Mouse (Mus musculus): ENCODE data around the gene E130208F15Rik. TPM values are rescaled to one million over a fixed set of nuclear protein-coding genes. Genes with fewer than 3 reads are reported as not detected.

Gene E130208F15Rik
- polyA plus RNA-seq, 1 experiment from 2014 or later: not detected

DNA sequence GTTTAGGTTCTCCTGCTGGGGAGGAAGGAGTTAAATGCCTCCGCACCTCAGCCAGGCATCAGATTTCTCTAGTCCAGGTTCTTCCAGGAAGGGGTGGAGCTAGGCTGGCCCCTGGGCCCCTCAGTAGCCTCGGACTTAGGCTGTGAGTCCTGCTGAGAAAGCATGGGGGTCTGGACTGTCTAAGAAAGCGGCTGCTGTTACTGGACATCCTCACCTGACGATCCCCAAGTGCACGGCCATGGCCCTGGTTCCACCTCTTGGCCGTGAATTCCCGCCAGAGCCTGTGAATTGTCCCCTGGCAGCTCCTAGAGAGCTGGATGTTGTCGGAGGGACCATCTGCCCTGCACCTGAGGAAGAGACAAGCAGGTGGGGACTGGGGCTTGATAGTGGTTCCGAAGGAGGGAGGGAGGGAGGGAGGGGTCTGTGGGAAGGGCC, 6.8 kb upstream of the E130208F15Rik start, which contains the start of gene Syne4:
Gene Syne4, plus strand, starts transcription at position 87 of the 435 bp plus-strand sequence.
- H3K4me2 ChIP-seq (ENCODE audit: low read depth, low read length): no peak within 1 kb of the TSS
- peaks cover 4% of the 10 kb centered on the region; the same call in 1 of the 2 replicates for H3K36me3 ChIP-seq (ENCODE audit: control insufficient read depth, insufficient read depth, low read length)
- no peak for ATAC-seq (ENCODE audit: low read depth)
- H3K27ac ChIP-seq (ENCODE audit: low read depth, low read length): no peak within 1 kb of the TSS
- no peak within 1 kb of the TSS for H3K9ac ChIP-seq (replicated peaks; ENCODE audit: low read depth, low read length)
- no peaks in the 10 kb centered on the region for H3K9me3 ChIP-seq (ENCODE audit: control insufficient read depth, low read length)
- H3K4me1 ChIP-seq (ENCODE audit: control insufficient read depth, insufficient read depth, low read length): peaks cover 4% of the 10 kb centered on the region; the same call in 1 of the 2 replicates
- H3K4me3 ChIP-seq (ENCODE audit: low read depth, low read length): no peak within 1 kb of the TSS
- H3K27me3 ChIP-seq (ENCODE audit: control insufficient read depth, insufficient read depth, low read length): no peaks in the 10 kb centered on the region
- whole genome bisulfite sequencing: 3% methylated on average over 9 of the region's 9 CpGs

DNA sequence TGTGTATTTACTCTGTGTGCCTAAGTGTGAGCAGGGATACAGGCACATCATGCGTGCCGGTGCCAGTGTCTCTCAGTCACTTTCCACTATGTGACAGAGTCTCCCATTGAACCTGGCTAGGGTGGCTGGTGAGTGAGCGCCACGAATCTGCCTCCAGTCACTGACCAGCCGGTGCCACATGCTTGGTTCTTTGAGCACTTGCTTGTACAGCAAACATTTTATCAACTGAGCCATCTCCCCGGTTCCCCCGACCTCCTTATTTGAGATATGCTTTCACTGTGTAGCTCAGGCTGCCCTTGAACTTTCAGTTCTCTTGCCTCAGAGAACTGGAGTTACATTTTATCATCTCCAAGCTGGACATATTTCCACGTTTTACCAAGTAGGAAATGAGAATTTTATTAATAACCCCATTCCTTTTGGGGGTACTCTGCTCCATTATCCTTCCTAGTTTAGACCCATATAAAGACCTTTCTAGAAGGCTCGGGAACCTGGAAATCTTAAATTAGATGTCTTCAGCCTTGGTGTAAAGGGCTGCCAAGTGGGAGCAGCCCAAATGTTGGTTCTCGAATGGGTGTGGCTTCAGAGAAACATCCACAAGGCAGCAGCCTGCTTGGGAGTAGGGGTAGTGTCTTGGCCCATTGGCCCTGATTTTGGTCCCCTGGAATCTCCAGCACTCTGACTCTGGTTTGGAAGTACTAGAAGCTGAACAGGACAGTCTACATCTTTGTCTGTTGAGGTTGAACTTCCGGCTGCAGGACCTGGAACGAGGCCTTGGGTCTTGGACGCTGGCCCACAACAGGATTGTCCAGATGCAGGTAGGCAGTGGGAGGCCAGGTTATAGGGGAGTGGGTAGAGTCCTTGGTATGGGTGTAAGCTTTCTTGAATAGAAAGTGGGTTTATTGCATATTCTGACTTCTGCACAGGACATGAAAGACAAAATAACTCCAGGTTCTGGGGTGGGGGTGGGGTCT, 5.7 kb upstream of the E130208F15Rik start:
- H3K4me1 ChIP-seq (ENCODE audit: control insufficient read depth, insufficient read depth, low read length): peaks cover 2% of the 10 kb centered on the region; the same call in 1 of the 2 replicates
- H3K36me3 ChIP-seq (ENCODE audit: control insufficient read depth, insufficient read depth, low read length): peaks cover 4% of the 10 kb centered on the region; the same call in 1 of the 2 replicates
- no peak overlapping the region for H3K4me3 ChIP-seq (ENCODE audit: low read depth, low read length)
- no peak overlapping the region for H3K27ac ChIP-seq (ENCODE audit: low read depth, low read length)
- H3K27me3 ChIP-seq (ENCODE audit: control insufficient read depth, insufficient read depth, low read length): no peaks in the 10 kb centered on the region
- H3K9me3 ChIP-seq (ENCODE audit: control insufficient read depth, low read length): no peaks in the 10 kb centered on the region
- H3K9ac ChIP-seq (replicated peaks; ENCODE audit: low read depth, low read length): no peak overlapping the region
- ATAC-seq (ENCODE audit: low read depth): no peak
- no peak overlapping the region for H3K4me2 ChIP-seq (ENCODE audit: low read depth, low read length)
- WGBS: 82% methylated on average over 13 of the region's 13 CpGs

DNA sequence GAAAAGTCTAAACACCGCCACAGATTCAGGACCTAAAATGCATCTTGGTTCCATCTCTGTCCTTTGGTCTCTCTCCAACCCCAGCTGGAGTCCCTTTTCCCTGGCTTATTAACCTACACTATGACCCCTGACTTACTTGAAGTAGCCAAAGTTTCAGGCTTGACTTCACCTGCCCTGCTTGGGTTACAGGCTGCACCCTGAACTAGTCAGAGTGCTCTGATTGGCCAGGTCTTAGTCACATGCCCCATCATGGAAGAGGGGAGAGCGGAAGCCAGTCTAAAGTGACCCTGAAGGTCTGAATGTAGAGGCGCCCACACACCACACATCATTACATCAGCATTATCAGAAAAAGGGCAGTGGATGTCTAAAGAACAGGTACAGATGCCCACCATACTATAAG, 3.4 kb upstream of the E130208F15Rik start:
- Histone ChIP-seq H3K9ac (replicated peaks; ENCODE audit: low read depth, low read length) (no peak overlapping the region), H3K4me2 (ENCODE audit: low read depth, low read length) (no peak overlapping the region), H3K27ac (ENCODE audit: low read depth, low read length) (no peak overlapping the region), H3K4me3 (ENCODE audit: low read depth, low read length) (no peak overlapping the region), H3K36me3 (ENCODE audit: control insufficient read depth, insufficient read depth, low read length) (no peaks in the 10 kb centered on the region; the same call in 1 of the 2 replicates), H3K9me3 (ENCODE audit: control insufficient read depth, low read length) (no peaks in the 10 kb centered on the region), H3K4me1 (ENCODE audit: control insufficient read depth, insufficient read depth, low read length) (peaks cover 9% of the 10 kb centered on the region), H3K27me3 (ENCODE audit: control insufficient read depth, insufficient read depth, low read length) (no peaks in the 10 kb centered on the region)
- no peak for ATAC-seq (ENCODE audit: low read depth)
- 96% methylated on average over 3 of the region's 3 CpGs for WGBS

DNA sequence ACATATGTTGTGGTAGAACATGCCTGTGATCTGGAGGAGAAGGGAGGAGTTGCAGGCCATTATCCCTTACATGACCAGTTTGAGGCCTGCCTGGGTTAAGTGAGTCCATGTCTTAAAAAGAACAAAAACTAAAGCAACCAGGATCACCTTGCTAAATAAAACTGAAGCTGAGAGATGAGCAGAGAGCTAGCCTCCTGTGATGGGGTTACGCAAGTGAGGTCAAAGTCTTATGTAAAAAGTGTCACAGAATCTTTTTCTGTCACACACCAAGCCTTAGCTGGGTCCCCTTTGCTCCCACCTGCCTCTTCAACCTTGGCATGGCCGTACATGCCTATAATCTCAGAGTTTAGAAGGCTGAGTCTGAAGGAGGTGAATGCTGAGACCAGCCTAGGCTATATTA, 594 bp upstream of the E130208F15Rik start:
- no peak for ATAC-seq (ENCODE audit: low read depth)
- Histone ChIP-seq H3K9me3 (ENCODE audit: control insufficient read depth, low read length) (no peaks in the 10 kb centered on the region), H3K27ac (ENCODE audit: low read depth, low read length) (no peak overlapping the region), H3K27me3 (ENCODE audit: control insufficient read depth, insufficient read depth, low read length) (no peaks in the 10 kb centered on the region), H3K36me3 (ENCODE audit: control insufficient read depth, insufficient read depth, low read length) (no peaks in the 10 kb centered on the region), H3K4me2 (ENCODE audit: low read depth, low read length) (peak overlapping the region; percentile 85), H3K4me3 (ENCODE audit: low read depth, low read length) (peak overlapping the region; percentile 85; the same call in 1 of the 2 replicates), H3K4me1 (ENCODE audit: control insufficient read depth, insufficient read depth, low read length) (peaks cover 9% of the 10 kb centered on the region), H3K9ac (replicated peaks; ENCODE audit: low read depth, low read length) (peak overlapping the region; percentile 80; the same call in 1 of the 2 replicates)
- 89% methylated on average over 2 of the region's 2 CpGs for WGBS

DNA sequence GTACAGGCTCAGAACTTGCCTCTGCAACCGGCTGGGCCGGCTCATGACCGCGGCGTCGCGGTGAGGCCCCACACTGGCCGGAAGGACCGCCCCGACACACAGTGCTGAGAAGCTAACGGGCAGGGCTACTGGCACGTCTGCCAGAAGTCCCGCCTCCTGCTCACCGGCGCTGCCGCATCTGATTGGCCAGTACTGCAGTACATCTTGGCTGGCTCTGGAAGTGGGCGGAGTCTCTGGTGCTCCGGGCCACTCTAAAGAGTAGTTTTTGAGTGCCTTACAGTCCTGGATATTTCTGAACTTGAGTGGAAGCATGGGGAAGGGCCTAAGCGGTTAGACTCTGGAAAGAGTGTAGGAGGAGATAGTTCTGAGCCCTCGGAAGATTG, 736 bp downstream of the E130208F15Rik start:
- ATAC-seq (ENCODE audit: low read depth): peak; percentile 99
- Histone ChIP-seq H3K4me2 (ENCODE audit: low read depth, low read length) (peak overlapping the region; percentile 85), H3K9ac (replicated peaks; ENCODE audit: low read depth, low read length) (peak overlapping the region; percentile 80), H3K27me3 (ENCODE audit: control insufficient read depth, insufficient read depth, low read length) (no peaks in the 10 kb centered on the region), H3K9me3 (ENCODE audit: control insufficient read depth, low read length) (no peaks in the 10 kb centered on the region), H3K27ac (ENCODE audit: low read depth, low read length) (peak overlapping the region; percentile 82), H3K4me1 (ENCODE audit: control insufficient read depth, insufficient read depth, low read length) (peaks cover 9% of the 10 kb centered on the region), H3K4me3 (ENCODE audit: low read depth, low read length) (peak overlapping the region; percentile 85), H3K36me3 (ENCODE audit: control insufficient read depth, insufficient read depth, low read length) (no peaks in the 10 kb centered on the region)
- under 1% methylated on average over 20 of the region's 20 CpGs for WGBS

DNA sequence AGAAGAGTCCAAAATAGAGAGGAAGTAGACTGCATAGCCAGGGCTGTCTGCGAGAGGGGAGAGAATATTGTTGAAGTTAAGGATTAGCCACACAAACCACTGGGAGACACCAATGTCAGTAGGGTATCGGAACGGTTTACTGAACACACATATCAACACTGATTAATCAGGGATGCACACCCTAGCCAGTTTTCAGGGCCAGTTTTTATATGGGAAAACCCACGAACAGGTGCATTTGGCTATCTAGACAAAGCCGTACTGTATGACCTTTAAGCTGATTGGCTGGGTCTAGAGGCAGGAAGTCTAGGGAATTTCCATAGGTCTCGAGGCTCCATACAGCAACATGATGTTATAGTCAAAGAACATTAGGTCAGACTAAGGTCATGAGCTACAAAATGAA, 1.3 kb downstream of the E130208F15Rik start:
- H3K4me2 ChIP-seq (ENCODE audit: low read depth, low read length): peak overlapping the region; percentile 43

DNA sequence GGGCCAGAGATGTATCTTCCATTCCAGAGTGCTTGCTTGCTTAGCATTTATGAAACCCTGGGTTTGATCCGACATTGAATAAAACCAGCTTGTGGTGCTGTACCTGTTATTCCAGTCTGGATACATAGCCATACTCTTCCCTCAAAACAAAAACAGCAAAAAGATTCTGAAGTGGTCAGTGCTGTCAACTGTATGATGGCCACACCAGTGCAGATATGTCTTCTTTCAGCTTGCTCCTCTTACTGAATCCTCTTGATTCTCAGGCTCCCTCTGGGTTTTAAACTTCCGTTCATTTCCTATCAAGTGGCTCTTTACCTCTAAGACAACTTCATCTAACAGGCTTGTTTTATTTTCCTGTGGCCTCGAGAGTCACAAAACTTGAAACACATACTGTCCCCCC, 2.3 kb downstream of the E130208F15Rik start, which contains the start of gene Sdhaf1:
Gene Sdhaf1, minus strand, starts transcription at position 101 of the 400 bp plus-strand sequence.
- Histone ChIP-seq H3K4me3 (ENCODE audit: low read depth, low read length) (peak within 1 kb of the TSS; percentile 85), H3K27me3 (ENCODE audit: control insufficient read depth, insufficient read depth, low read length) (no peaks in the 10 kb centered on the region), H3K27ac (ENCODE audit: low read depth, low read length) (no peak within 1 kb of the TSS), H3K9me3 (ENCODE audit: control insufficient read depth, low read length) (no peaks in the 10 kb centered on the region), H3K36me3 (ENCODE audit: control insufficient read depth, insufficient read depth, low read length) (no peaks in the 10 kb centered on the region), H3K9ac (replicated peaks; ENCODE audit: low read depth, low read length) (no peak within 1 kb of the TSS), H3K4me1 (ENCODE audit: control insufficient read depth, insufficient read depth, low read length) (peaks cover 9% of the 10 kb centered on the region), H3K4me2 (ENCODE audit: low read depth, low read length) (peak within 1 kb of the TSS; percentile 43)
- WGBS: 84% methylated on average over 3 of the region's 3 CpGs
- ATAC-seq (ENCODE audit: low read depth): no peak

More for the DNA sequence above, 1.3 kb downstream of the E130208F15Rik start:
- ATAC-seq (ENCODE audit: low read depth): no peak
- Histone ChIP-seq H3K9ac (replicated peaks; ENCODE audit: low read depth, low read length) (no peak overlapping the region), H3K9me3 (ENCODE audit: control insufficient read depth, low read length) (no peaks in the 10 kb centered on the region), H3K4me1 (ENCODE audit: control insufficient read depth, insufficient read depth, low read length) (peaks cover 9% of the 10 kb centered on the region), H3K36me3 (ENCODE audit: control insufficient read depth, insufficient read depth, low read length) (no peaks in the 10 kb centered on the region), H3K27me3 (ENCODE audit: control insufficient read depth, insufficient read depth, low read length) (no peaks in the 10 kb centered on the region), H3K27ac (ENCODE audit: low read depth, low read length) (no peak overlapping the region), H3K4me3 (ENCODE audit: low read depth, low read length) (peak overlapping the region; percentile 85)
- WGBS: 42% methylated on average over 6 of the region's 6 CpGs

DNA sequence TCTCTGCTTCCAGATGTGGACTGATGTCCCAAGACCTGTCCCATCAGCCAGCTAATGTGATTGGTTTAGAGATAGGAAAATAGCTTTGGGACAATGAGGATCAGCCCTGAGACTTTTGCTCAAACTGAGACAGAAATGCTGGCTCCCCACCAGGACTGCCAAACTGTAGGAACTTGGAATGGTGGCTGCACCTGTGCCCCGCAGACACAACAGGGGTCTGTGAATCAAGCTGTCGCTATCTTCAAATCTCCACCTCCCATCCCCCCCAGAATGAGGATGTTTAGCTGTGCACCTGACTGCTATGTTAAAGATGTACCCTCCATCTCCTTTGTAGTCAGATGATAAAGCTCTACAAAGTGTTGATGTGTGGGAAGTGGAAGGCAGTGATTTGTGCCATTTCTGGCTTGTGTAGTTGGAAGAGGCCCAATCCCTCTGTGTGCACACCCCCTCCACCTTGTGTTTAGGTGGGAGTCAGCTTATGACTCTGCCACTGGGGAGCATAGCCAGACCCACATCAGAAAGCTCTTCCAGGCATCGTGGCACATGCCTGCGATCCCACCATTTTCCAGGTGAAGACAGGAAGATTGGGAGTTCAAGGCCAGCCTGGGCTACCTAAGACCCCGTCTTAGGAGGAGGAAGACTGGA, 2.9 kb downstream of the E130208F15Rik start:
- 82% methylated on average over 5 of the region's 5 CpGs for WGBS
- Histone ChIP-seq H3K4me1 (ENCODE audit: control insufficient read depth, insufficient read depth, low read length) (peaks cover 9% of the 10 kb centered on the region), H3K9ac (replicated peaks; ENCODE audit: low read depth, low read length) (no peak overlapping the region), H3K4me3 (ENCODE audit: low read depth, low read length) (no peak overlapping the region), H3K9me3 (ENCODE audit: control insufficient read depth, low read length) (no peaks in the 10 kb centered on the region), H3K36me3 (ENCODE audit: control insufficient read depth, insufficient read depth, low read length) (no peaks in the 10 kb centered on the region), H3K27ac (ENCODE audit: low read depth, low read length) (no peak overlapping the region), H3K4me2 (ENCODE audit: low read depth, low read length) (no peak overlapping the region), H3K27me3 (ENCODE audit: control insufficient read depth, insufficient read depth, low read length) (no peaks in the 10 kb centered on the region)
- ATAC-seq (ENCODE audit: low read depth): no peak

Measured in neural tube, embryonic 14.5 days (tissue).